Mouse (Mus musculus) thymus, adult 18-20 months (tissue): ENCODE data around the gene Foxa2.

Experiments used
- DNase-seq, 2 experiments: peaks; one replicate each; pipeline ENCODE4 v3.0.0; 2022; ENCODE audit warnings: mixed read lengths in 2 of 2

The Foxa2 gene

DNA sequence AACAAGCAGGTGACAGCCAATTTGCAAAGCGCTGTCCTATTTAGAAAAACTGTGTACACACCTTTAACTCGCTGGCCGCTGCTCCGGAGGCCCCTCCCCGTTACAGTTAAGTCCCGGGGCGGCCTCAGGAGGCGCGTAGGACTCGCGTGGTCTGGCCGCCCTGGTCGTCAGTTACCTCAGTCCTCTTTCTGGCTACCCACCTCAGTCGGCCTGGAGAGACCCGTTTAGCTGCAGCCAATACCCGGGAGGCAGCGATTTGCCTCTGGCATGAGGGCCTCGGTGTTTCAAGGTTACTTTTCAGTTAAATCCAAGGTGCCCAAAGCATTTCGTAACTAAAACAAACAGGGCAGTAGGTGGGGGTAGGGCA, at the start of gene Foxa2:
Gene Foxa2, minus strand, starts transcription at position 171 of the 367 bp plus-strand sequence.
- no peak for DNase-seq

DNA sequence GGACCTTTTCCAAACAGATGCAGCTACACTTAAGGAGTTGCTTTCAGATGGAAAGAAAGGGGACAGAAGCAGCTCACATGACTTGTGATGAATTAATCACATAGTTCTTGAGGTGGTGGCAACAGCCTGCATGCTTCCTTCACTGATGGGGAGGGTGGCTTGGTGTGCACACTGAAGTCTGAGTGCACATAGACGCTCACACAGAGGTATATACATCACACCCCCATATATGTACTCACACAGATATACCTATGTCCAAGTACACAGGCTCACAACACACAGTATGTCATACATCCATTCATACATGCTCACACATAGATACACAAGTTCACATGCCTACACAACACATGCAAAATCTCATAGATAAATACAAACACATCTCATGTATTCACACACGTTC, 45.3 kb upstream of the Foxa2 start:
- no peak for DNase-seq

DNA sequence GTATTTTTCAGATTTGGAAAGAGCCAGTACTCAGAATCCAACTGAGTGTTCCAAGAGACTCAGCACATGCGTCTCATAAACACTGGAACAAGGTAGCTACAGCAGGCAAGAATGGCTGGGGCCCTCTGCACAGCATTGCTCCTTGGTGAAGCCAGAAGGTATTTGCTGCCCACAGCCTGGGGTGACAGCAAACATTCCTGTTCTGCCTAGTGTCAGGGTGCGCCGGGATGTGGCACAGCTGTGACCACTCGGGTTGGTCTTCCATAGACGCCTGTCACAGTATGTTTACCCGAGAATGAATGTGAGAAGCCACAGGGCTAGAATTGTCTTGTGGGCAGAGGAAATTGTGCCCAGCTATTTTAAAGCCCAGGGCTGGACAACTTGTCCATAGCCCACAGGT, 44.9 kb upstream of the Foxa2 start:
- DNase-seq: no peak

DNA sequence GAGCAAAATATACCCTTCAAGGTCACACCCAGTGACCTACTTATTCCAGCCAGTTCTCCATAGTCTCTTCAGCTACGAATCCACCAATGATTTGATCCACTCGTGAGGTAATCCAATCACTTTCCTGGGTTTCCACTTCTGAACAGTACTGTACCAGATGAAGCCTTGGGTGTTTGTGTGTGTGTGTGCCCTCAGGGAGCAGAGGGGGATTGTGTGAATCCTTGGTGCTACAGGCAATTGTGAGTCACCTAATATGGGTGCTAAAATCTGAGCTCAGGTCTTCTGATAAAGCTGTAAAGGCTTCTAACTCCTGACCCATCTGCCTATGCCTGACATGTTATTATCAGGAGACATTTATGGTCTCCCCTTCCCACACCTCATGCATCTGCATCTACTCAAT, 43.3 kb upstream of the Foxa2 start:
- DNase-seq: no peak

DNA sequence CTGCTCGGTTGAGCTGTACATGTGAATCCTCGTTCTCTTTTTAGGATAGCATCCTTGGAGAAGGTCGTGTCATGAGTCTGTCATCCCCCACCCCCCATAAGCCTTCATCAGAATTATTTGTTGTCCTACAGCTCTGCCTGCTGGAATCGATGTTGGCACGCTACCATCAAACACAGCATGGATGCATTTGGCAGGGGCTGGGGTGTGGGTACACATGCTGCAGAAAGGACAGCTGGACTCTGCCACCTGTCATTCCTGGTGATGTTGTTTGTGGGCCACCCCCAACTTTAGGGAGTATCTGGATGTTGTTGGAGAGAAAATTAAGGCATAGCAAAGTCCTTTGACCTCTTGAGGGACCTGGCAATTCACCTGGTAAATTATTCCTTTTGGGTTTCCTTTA, 38.8 kb upstream of the Foxa2 start:
- no peak for DNase-seq

DNA sequence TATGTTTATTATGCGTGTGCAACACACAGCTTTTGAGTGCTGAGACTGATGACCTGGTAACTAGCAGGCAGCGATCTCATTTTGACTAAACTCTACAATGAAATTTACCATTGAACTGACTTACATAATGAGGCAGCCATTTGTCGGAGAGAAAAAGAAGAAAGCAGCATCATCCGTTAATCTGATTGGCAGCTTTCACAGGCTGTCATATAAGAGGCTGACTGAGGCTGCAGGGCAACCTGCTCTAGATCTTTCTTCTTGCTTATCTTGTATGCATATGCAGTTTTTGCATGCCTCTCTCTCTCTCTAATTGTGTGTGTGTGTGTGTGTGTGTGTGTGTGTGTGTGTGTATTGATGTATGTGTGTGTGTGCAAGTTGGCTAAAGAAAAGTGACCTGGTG, 38.4 kb upstream of the Foxa2 start:
- DNase-seq: no peak

DNA sequence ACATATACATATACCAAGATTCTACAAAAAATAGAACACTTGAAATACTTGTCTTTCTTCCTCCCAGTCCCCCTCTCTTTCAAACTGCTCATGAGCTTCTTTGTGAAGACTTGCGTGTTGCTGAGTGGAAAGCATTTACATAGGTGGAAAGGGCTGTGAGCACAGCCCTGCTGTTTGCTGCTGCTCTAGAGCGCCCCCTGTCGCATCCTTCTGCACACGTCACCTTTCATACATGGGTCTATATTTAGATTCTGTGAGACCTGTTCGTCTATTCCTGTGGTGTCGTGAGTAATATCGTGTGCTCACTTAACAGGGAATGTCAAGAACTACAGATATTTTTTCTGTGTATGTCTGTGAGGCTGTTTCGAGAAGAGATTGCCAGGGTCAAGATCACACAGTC, 35.5 kb upstream of the Foxa2 start:
- no peak for DNase-seq

DNA sequence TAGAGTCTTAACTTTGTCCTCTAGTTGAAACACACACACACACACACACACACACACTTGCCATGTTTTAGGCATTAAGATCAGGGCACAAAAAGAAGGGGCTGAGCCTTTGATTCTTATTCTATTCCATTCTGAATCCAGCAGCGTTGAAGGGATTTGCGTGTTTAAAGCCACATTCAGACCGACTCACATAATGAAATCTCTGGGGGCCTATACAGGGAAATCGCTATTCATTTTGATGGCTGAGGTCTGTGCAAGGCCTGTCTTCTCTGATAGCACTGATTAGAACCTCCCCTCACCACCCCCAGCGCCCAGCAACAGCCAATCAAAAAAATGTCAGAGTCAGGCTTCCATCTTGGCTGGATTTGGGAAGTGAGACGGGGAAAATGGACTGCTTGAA, 13.9 kb upstream of the Foxa2 start:
- DNase-seq: no peak

DNA sequence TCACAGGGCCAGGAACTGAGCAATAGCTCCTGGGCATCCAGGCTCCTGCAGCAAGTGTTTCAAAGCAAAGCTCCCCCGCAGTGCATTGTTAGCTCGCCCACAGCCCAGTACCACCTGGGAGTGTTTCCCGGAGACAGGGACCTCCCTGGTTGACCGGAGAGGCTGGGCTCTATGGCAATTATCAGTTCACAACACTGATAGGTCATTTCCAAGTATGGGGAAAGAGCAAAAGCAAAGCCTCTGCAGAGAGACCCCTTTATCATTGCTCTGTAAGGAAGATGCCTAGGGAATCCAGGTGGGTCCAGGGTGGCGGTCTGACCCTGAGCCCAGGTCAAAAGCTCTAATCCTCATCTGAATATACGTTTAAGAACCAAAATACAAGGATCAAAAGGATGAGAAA, 6.6 kb upstream of the Foxa2 start:
- DNase-seq: no peak

DNA sequence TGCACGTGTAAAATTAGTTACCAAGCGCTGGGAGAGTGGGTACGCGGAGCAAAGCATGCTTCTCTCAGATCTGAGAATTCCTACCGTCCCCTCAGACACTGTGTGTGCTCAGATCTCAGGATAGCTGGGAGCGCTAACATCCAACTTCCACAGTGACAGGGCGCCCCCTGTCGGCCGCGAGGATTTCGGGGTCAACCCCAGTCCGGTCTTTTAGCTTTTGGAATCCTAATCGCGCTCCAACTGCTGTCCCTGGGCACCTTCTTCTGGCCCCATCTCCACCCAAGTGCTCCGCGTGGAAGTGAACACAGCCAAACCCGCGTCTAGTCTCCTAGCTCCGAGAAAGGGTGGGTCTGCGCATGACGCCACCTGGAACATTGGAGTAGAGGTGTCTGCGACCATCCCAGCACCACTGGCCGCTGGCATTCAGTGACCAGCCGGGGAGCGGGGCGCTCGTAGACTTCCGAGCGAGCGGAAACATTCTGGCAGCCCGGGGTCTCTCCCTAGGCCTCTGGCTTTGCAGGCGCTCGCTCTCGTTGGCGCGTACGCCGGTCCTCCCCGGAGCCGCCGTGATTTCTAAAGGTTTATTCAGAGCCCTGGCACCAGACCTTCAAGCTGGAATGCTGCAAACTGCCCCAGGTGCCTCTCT, 1.8 kb upstream of the Foxa2 start:
- DNase-seq: peak; percentile 11 to 20

DNA sequence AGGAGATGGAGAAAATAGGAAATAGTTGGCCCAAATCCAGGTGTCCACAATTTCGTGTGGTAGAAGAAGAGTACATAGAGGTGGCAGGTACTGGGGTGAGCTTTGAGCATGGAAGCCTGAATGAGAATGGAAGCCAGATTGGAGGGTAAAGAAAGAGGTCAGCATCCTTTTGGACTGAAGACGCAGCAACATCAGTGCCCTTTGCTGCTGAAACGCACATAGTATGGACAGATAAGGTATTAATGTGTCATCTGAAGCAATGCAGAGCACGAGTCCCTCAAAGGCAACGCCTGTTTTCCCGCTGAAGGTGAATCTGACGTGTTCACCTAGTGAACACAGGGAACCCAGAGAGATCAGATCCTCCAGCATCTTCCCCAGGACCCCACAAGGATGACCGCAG, 842 bp upstream of the Foxa2 start:
- DNase-seq: no peak

DNA sequence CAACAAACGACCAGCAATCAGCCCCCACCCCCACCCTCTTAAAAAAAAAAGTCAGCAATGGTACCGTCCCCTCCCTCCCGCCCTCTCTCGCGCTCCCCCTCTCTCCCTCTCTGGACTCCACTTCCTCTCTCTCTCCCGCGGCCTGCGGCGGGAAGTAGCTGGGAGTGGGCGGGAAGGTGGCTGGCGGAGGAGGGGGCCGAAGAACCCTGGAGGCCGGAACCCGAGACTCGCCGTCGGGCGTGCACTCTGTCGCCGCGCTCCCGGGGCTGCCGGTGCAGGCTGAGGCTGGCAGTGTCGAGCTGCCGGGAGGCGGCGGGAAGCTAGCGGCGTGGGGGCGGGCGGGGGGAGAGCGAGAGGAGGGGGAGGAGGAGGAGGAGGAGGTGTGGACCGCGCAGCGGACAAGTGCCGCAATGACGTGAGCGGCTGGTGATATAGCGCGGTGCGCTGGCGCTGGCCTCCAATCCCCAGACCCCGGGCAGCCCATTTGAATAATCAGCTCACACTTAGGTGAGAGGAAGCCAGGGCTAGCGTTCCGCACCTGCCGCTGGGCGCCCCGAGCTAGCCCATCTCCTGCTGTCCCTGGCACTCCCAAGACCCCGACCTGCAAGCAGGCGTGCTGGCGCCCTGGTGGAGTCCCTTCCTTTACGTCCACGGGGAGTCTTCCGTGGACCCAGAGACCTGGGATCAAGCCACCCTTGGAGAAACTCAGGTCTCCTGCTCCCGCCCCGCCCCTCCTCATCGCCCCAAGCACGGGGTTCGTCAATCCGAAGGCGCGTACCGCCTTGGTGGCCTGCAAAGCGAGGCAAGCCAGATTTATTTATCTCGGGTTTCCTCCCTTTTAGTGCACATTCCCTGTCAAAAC, 601 bp downstream of the Foxa2 start:
- no peak for DNase-seq

DNA sequence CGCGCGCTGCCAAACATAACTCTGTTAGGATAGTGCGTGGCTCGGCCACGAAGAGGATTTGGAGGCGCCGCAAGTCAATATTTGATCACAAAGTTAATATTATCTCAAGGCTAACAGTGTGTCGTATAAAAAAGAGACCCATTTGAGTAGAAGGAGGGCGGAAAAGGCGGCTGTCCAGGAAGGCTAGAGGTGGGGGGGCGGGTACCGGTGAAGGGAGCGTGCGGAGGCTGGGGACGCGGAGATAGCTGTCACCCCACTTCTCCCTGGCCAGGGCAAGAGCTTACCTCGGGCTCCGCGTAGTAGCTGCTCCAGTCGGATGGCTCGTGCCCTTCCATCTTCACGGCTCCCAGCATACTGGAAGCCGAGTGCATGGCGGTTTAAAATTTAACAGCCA, 1.2 kb downstream of the Foxa2 start:
- no peak for DNase-seq

DNA sequence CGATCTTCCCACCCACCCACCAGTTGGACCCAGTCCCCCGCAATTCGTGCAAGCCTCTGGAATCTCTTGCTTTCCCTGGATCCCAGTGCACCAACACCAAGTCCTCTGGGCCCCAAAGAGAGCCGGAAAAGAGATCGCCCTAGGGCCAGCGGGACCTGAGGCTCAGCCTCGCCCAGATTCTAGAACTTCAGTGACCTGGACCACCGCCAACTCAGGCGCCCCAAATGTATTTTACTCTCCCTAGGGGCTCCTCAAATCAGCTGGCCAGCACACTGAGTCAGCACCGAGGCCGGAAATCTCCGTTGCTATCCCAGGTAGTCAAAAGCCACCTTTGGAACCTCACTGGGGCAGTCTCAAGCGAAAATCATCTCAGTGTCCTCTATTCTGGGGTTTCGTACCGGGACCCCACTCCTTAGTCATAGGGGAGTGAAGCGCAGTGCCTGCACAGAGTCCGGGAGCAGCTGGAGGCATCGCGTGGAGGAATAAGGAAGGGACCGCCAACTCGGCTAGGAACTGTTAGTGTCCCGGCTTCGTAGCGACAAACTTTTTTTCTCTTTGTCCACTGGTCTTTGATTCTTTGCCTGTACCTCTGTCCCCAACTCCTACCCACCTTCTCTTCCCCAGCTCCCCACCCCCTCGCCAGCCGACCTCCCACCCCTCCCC, 1.8 kb downstream of the Foxa2 start:
- no peak for DNase-seq

DNA sequence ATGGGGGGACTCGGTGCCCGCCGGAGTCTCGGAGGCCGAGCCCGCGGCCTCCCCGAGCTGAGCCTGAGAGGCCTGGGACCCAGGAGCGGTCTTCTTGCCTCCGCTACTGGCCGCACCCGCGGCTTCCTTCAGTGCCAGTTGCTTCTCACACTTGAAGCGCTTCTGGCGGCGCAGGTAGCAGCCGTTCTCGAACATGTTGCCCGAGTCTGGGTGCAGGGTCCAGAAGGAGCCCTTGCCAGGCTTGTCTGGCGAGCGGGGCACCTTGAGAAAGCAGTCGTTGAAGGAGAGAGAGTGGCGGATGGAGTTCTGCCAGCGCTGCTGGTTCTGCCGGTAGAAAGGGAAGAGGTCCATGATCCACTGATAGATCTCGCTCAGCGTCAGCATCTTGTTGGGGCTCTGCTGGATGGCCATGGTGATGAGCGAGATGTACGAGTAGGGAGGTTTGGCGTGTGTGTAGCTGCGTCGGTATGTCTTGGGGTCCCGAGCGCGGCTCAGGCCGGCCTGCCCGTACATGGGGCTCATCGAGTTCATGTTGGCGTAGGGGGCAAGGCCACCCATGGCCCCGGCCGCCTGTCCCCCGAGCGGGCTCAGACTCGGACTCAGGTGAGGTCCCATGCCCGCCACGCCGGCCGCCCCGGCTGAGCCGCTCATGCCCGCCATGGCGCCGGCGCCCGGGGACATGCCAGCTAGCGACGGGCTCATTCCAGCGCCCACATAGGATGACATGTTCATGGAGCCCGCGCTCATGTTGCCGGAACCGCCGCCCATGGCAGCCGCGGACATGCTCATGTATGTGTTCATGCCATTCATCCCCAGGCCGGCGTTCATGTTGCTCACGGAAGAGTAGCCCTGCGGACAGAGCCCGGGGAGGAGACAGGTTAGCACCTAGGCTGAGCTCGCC, 2.5 kb downstream of the Foxa2 start:
- no peak for DNase-seq

DNA sequence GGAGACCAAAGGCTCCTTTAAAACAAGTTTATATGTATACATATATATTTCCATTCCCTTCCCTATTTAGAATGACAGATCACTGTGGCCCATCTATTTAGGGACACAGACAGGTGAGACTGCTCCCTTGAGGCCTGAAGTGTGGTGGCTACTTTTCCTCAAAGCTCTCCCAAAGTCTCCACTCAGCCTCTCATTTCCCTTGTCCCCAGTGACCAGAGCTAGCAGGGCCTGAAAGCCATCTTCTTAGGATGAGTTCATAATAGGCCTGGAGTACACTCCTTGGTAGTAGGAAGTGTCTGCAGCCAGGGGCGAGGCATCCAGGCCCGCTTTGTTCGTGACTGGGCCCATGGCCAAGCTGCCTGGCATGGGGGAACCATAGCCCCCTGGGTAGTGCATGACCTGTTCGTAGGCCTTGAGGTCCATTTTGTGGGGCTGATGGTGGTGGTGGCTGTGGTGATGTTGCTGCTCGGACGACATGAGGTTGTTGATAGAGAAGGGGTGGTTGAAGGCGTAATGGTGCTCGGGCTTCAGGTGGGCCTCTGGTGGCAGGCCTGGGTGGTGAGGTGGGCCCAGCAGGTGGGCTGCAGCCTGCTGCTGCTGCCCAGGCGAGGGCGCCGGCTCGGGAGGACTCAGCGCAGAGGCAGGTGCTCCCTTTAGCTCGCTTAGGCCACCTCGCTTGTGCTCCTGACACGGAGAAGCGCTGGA, 3.3 kb downstream of the Foxa2 start:
- no peak for DNase-seq

DNA sequence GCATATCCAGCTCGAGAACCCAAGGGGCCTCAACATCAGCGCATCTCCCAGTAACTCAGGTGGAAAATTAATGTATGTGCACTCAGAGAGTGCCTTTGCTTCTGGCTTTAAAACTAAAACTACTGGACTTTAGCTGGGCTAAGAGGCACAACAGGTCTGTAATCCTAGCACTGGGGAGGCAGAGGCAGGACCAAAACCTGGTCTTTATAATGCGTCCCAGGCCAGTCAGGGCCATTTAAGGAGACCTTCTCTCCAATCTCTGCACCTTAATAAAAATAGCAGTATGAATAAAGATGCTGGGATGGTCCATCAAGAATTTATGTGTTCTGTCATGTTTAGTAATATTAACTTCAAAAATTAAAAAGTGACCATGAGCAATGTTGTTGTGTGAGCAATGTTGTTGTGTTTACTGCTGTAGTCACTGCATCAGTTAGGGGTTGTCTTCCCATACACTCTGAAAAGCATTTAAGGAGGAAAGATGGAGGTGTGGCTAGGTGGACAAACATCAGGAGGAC, 4.6 kb downstream of the Foxa2 start:
- DNase-seq: no peak

DNA sequence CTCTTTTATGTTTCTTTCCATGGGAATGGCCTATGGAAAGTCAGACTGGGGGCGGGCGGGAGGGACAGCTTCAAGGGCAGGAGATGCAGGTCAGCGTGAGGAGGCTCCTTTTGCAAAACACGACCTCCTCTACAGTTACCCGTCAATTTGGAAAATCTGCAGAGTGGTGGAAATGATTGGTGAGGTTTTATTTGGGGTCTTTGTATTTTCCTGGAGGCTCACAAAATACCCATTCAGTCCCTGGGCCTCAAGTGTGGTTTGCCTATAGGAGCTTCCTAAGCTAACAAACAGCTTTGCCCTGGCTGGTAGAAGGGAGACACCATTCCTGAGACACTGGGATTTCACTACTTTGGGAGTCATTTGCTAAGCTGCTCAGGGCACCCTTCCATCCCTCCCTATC, 5.4 kb downstream of the Foxa2 start:
- no peak for DNase-seq

DNA sequence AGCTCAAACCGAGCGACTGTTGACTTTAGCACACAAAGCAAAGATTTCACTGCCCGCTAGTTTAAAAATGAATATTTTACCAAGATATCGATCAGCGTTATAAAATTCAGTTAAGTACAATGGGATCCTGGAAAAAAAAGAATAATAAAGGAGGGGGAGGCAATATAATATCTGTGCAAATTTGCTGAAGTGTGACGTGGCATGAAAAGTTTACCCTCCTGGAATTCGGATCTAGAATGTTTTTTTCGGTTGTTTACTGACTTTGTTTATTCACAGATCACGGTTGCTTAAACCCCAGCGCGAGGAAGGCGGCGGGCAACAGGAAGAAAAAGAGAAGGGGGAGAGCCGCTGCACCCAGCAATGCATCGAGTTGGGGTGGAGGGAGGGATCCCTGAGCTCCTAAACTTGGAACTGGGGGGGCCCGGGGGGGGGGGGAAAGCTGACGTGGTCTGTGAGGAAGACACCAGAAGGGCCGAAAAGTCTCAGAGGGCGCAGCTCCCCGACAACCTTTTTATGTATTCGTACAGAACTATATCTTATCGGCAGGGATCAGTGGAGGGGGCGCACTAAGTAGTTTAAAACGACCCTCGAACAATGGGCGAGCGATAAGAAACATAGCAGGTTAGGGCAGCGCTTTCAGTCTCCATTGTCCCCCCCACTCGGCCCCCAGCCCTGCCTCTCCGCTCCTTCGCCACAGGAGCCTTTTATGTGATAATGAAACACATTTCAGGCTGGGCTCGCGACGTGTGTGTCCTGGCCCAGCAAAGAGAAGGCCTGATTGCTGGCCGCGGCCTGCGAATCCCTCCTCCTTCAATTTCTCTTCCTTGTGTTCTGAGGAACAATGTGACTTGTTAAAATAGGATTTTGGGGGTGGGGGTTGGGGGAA, 6.3 kb downstream of the Foxa2 start:
- no peak for DNase-seq

DNA sequence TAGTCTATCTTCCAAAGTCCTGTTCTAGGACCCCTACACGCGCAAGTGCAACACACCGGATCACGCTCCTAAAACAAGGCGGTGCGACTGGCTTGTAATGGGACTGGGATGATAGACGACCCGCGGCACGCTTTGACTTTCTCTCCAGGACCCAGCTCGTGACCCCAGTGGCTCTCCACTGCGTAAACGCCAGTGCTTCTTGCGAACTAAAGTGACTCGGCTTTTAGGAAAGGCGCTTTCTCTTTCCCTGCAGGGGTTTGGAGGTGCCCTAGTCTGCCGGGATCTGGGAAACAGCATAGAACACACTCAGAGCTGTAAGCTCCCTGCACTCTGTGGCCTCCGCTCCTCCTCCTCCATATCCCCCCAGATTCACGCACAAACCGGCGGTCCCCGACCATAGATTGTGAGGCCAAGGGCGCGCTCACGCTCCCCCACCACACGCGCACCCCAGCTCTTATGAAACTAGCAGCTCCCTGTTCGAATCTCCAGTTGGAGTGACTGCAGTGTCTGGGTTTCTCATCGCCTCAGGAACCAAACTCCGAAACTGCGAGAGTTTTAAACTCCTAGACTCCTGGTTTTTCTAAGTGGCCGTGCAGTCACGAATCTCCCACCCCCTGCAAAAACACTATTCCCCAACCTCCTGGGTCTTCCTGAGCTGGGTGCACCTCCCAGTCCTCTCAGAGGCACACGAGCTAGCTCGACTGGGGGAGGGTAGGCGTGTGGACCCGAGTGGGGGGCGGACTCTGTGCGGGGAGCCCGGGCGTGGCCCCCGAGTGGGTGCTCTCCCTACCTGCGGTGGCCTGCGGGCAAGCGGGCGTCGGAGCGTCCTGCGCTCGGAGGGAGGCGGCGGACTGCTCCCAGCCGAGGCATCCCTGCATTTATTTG, 7.2 kb downstream of the Foxa2 start:
- no peak for DNase-seq
